Mouse (Mus musculus) cerebellum, postnatal 14 days (tissue): Measurements from ENCODE around the gene Il12rb1.

Experiments
- DNase-seq, 2 experiments: peaks; one replicate each; pipeline ENCODE4 v3.0.0; 2021; ENCODE audit warnings: mixed read lengths in 2 of 2

Il12rb1 gene

GRCm38 (mm10) chr8:70808239-70808638 lies at the start of gene Il12rb1:
Il12rb1 (plus strand) TSS chr8:70808449.
- DNase-seq = no peak

DNA sequence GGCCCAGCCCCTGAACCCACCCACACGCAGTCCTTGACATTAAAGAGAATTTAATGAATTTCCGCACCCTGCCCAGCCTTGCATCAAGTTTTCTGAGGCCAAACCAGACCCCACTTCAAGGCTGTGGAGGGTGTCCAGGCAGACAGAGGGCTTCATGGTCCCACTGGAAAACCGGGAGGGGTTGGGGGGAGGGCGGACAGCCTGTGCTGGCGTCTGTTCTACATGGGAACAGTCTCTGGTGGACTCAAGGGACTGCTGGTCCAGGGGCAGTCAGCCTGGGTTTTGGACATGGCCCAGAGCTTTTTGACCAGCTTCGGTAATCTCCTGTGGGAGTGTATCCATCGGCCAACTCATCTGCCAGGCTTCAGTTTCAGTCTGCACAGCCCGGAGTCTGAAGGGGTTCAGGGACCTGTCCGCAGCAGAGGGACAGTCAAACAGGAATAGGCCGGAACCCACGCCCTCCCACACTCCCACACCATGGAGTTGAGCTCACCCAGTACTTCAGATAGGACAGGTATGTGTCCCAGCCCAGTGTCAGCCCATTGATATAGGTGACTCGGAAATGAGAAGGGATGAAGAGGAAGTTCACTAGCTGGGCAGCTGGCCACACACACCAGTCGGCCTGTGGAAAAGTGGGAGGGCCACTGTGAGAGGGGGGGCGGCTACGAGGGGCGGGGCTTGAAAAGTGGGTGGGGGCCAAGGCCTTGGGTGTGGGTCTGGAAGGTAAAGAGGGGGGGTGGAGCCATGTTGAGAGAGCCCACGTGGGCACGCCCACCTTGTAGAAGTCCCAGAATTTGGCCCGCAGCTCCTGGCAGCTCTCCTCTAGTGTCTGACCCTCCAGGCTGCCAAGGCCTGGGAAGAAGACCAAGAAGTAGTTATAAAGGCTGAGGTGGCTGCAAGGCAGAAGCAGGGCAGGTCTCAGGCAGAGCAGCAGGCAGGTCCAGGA lies 49.4 kb upstream of the Il12rb1 start:
- peak; percentile 76 to 78 for DNase-seq

DNA sequence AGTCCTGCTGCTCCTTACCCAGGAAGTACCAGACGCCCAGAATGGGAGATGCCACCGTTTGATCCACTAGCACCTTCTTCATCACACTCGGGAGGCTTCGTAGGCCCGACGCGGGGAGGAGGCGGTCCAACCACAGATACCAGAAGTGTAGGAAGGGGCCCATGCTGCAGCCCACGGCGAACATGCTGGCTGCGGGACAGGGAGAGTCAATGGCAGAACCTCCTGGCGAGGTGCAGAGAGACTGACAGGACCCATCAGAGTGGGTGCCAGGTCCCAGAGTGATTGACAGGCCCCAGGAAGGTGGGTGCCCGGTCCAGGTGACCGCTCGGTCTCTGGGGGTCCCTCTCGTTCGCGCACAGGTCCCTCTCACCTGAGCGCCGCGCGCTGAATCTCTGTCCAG lies 47.9 kb upstream of the Il12rb1 start:
- DNase-seq = no peak

DNA sequence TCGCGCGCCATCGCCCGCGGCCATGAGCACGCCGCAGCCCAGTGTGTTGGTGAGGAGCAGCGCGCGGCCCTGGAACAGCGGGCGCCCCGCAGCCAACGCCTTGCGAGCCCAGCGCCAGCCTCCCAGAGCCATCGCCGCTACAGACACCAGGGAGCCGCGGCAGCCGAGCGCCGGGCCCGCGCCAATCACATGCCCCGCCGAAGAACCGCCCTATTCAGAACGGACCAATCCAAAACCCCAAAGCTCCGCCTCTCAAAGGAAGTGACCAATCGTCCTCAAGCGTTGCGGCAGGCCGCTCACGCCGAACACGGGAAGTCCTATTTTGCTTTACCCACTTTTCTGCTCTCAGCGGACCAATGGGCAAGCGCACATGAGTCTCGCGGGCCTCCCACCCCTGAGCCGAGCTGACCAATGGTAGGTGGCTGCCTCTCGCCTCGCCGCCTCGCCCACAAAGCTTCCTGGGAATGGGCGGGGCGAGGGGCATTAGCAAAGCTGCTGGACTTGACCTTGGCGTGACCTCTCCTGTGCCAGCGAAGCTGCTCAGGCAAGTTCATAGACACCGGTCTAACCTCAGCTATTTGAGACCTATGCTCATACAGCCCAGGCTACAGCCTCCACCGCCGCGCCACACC lies 47.4 kb upstream of the Il12rb1 start, which contains the start of gene Mpv17l2:
TSS of gene Mpv17l2 (minus strand) at position 172 of the 632 bp plus-strand sequence.
- peak; percentile 93 to 96 for DNase-seq

DNA sequence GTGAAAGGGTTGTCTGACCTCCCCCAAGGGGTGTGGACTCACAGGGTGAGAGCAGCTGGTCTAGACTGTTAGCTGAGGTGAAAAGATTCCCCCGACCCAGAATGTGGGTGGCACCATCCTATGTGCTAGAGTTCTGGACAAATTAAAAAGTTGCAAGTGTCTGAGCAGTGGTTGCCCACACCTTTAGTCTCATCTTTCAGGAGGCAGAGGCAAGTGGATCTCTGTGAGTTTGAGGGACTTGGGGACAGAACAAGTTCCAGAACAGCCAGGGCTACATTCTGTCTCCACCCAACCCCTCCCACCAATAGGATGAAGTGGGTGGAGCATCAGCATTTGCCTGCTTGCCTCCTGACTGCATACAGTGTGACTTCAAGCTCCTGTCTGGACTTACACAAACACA lies 46.1 kb upstream of the Il12rb1 start:
- DNase-seq = no peak

- DNase-seq = peak; percentile 82 to 88
Measured at GRCm38 (mm10) chr8:70763354-70763753, 44.9 kb upstream of the Il12rb1 start.

DNA sequence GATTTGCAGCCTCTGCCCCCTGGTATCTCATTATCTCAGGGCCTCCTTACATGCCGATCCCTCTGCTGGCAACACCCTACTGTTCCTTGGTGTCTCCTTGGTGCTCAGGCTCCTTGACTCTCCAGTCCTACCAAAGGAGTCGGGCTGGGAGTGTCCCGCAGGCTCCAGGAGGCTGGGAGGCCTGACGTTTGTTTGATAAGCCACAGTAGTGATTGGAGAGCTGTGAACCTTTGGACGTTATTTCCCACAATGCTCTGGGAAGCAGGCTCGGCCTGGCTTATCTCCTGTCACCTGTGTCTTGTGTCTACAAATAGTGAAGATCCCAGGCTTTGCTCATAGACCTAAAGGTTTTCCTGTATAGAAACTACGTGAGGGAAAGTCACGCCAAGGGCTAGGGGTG lies 44.2 kb upstream of the Il12rb1 start:
- no peak for DNase-seq

GRCm38 (mm10) chr8:70764676-70765075 lies 43.6 kb upstream of the Il12rb1 start:
- DNase-seq = no peak

GRCm38 (mm10) chr8:70765329-70765728 lies 42.9 kb upstream of the Il12rb1 start:
- no peak for DNase-seq

GRCm38 (mm10) chr8:70765838-70766570 lies 42.2 kb upstream of the Il12rb1 start:
- no peak for DNase-seq

DNA sequence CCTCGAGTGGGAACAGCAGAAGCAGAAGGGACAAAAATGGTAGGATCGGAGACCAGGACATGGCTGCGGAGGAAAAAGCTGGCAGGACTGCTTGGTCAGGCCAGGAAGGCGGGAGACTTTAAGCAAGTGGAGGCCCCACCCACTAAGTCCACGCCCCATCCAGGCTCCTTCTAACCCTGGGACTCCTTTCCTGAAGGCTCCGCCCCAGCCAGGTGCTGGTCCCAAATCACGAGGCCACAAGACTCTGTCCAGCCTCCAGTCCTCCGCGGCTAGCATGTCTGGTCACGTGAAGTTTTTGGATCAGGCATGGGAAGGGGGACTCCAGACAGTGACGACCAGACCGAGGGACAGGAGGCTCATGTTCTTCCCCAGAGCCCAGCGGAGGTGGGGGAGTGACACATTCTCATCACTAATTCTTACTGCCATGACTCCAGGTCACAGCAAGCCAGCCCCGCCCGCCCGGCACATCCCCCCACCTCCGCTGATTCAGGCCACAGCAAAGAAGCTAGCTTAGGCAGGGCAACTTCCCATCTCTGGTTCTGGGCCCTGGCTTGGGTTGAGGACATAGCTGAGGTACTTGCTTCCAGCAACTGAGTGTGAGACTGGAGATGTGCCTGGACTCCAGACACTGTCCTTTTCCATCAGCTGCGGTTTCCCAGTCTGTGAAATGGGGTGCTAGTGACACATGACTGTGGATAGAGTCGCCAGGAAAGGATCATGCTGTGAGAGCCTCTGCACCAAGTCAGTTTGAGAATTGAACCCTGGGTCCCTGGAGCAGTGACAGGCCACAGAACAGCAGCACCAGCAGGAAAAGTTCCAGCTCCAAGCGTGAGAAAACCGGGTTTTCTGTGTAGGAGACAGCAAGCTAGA lies 41.4 kb upstream of the Il12rb1 start:
- peak in 1 of 2 experiments; percentile 62 for DNase-seq

DNA sequence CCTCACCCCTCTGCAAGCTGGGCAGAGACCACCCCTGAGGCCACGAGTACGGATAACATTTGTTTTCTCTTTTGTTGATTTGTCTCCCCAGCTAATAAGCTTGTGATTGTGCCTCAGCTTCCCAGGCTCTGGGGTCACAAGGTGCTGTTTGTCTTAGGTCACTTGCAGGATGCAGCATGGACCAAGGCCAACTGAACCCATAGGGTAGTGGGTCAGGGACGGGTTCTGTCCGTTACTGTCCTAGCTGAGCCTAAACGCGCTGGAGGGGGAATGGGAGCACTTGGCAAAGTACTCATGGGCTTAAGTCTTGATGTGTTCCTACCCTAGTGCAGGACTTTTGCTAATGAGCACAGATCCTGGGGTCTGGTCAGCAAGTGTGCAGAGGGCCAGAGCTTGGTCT lies 40.7 kb upstream of the Il12rb1 start:
- DNase-seq = no peak

DNA sequence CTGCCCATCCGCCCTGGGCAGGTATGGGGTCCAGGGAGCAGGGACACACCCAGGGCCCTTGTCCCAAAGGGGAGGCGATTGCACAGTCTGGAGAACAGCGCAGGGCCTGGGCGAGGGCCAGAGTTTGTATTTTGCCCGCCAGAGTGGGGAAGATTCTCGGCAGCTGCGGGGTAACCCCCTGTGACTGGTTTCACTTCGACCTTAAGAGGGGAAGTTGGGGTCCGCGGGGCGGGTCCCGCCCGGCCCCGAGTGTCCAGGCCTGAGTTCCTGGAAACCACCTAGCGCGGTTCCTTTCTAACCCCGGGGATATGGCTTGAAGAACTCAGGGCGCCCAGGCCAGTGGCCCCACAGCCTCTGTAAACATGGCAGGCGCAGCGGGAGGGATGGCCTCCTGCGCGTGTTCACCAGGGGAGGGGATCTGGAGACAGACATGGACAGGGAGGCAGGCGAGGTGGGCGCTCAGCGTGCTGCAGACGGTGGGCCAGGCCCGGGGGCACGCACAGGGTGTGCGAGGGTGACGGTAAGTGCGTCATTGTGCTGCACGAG lies 39.9 kb upstream of the Il12rb1 start:
- DNase-seq = peak in 1 of 2 experiments; percentile 44

- DNase-seq = no peak
Measured at GRCm38 (mm10) chr8:70768956-70769355, 39.3 kb upstream of the Il12rb1 start.

DNA sequence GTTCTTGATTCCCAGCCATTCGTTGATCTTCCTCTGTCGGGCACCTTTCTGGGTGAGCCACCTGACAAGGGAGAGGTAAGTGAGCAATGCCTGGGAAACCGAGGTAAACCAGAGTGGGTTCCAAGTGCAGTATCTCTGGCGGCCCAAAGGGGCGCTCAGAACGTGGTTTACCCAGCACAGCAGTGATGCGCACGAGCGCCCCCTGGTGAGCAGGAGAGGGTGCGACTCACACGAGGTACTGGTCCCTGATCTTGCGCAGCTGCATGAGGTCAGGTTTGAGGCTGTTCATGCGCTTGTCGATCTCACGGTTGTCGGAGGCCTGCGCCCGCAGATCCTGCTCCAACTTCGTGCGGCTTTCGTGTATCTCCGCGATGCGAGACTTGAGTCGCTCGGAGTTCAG lies 38.9 kb upstream of the Il12rb1 start:
- DNase-seq = peak; percentile 97 to 99

GRCm38 (mm10) chr8:70769858-70770257 lies 38.4 kb upstream of the Il12rb1 start:
- no peak for DNase-seq

- no peak for DNase-seq
Measured at GRCm38 (mm10) chr8:70770748-70771147, 37.5 kb upstream of the Il12rb1 start.

GRCm38 (mm10) chr8:70771217-70771616 lies 37.0 kb upstream of the Il12rb1 start:
- no peak for DNase-seq

DNA sequence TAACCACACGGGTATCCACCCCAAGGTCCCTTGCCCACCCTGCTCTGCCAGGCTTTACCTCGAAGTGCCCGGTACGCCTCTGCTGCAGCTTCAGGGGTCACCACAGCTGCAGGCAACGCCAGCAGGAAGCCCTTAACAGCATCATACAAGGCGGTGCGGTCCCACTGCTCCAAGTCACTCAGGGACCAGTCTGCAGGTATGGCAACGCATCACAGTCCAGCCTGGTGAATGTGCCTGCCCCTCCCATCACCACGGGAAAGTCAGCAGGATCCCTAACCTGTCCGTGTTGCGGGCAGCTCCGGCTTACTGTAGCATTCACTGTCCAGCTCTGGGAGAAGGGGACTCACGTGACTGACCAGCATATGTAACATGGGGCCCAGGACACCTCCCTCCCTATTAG lies 36.2 kb upstream of the Il12rb1 start:
- DNase-seq = no peak

GRCm38 (mm10) chr8:70772890-70773289 lies 35.4 kb upstream of the Il12rb1 start:
- no peak for DNase-seq

DNA sequence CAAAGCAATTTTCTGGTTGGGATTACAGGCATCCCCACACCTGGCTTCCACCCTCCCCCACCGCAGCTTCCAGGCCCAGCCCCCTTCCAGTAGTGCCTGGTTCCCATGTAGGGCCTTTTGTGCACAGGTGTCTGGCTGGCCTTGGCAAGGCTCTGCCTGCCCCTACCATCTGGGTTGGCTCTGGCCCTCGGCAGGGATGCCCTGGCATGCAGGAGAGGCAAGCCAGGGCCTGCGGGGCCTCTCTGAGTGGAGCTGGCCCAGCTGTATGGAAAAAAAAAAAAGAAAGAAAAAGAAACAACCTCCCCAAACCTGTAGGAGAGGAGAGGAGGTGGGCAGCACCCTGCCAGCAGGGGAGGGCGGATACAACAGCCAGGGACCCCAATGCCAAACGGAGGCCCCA lies 34.8 kb upstream of the Il12rb1 start:
- peak; percentile 71 to 79 for DNase-seq

- DNase-seq = peak; percentile 87 to 88
Measured at GRCm38 (mm10) chr8:70773833-70774232, 34.4 kb upstream of the Il12rb1 start.
